Mouse (Mus musculus) stomach, postnatal 0 days (tissue): ENCODE measurements around the gene Chmp4b. TPM values are rescaled to one million over a fixed set of nuclear protein-coding genes. Genes with fewer than 3 reads are reported as not detected.

Experiments used
- ATAC-seq: fragments of 200-750 bp; cut with Nextera tagmentation; 2 replicates; pipeline ENCODE4 v1.8.0; 2017; ENCODE audit not compliant: low FRiP score, low TSS enrichment
- DNase-seq: peaks from one replicate; pipeline ENCODE4 v3.0.0-alpha.2; 2016; ENCODE audit warnings: low spot score
- H3K27ac ChIP-seq: fragments of 300-500 bp; sonication (generic); replicated peaks from 2 replicates; pipeline ENCODE4 v1.5.1; 2014; ENCODE audit warnings: mild to moderate bottlenecking, control low read depth
- H3K27me3 ChIP-seq: fragments of 300-500 bp; sonication (generic); 2 replicates; pipeline ENCODE4 v1.6.1; 2014; ENCODE audit warnings: low read length; ENCODE audit not compliant: control insufficient read depth, insufficient read depth
- H3K36me3 ChIP-seq: fragments of 300-500 bp; sonication (generic); 2 replicates; pipeline ENCODE4 v1.6.1; 2014; ENCODE audit warnings: low read length, mixed read lengths; ENCODE audit not compliant: control insufficient read depth, insufficient read depth
- H3K4me1 ChIP-seq: fragments of 300-500 bp; sonication (generic); replicated peaks from 2 replicates; pipeline ENCODE4 v1.6.1; 2014; ENCODE audit warnings: antibody characterized with exemption; ENCODE audit not compliant: control insufficient read depth, insufficient read depth
- H3K4me2 ChIP-seq: fragments of 300-500 bp; sonication (generic); replicated peaks from 2 replicates; pipeline ENCODE4 v1.6.1; 2014; ENCODE audit warnings: low read depth, mild to moderate bottlenecking, control low read depth, moderate library complexity
- H3K4me3 ChIP-seq: fragments of 300-500 bp; sonication (generic); 2 replicates; pipeline ENCODE4 v1.5.1; 2014; ENCODE audit warnings: low read depth, low read length, control low read depth
- H3K9ac ChIP-seq: fragments of 300-500 bp; sonication (generic); 2 replicates; pipeline ENCODE4 v1.6.1; 2014; ENCODE audit warnings: mild to moderate bottlenecking, low read length, control low read depth, mixed read lengths
- H3K9me3 ChIP-seq: fragments of 300-500 bp; sonication (generic); 2 replicates; pipeline ENCODE4 v1.6.1; 2016; ENCODE audit warnings: low read length; ENCODE audit not compliant: control insufficient read depth
- CTCF ChIP-seq: IDR thresholded peaks from 2 replicates; pipeline ENCODE4 v1.5.1; 2016; ENCODE audit warnings: antibody characterized with exemption, low read depth, mild to moderate bottlenecking, moderate library complexity
- EP300 ChIP-seq: optimal IDR thresholded peaks from 2 replicates; pipeline ENCODE3; 2016; ENCODE audit warnings: antibody characterized with exemption
- WGBS: fragments of 180-500 bp; shearing (Covaris S2); extraction: QIAGEN DNeasy Blood & Tissue Kit; methylation state at CpG from one replicate; pipeline ENCODE4 v1.1.7; 2014; 5-methylcytosine and 5-hydroxymethylcytosine counted together
- polyA plus RNA-seq: library from polyadenylated mRNA; unstranded; fragments of >200 nt; fragmentation: Nextera tagmentation; extraction: Ambion mirVana; gene quantifications from 2 replicates; pipeline ENCODE4 v1.2.1, GENCODE M21; 2015

Gene Chmp4b
- polyA plus RNA-seq, 1 experiment from 2014 or later = 42.7 TPM

GRCm38 (mm10) chr2:154657486-154658237 is 6.2 kb downstream of the Chmp4b start:
- Histone ChIP-seq H3K9ac (peak overlapping the region; percentile 98), H3K9me3 (no peaks in the 10 kb centered on the region), H3K4me3 (peak overlapping the region; percentile 88), H3K4me2 (peak overlapping the region; percentile 60), H3K36me3 (no peaks in the 10 kb centered on the region), H3K27ac (peak overlapping the region; percentile 99), H3K27me3 (no peaks in the 10 kb centered on the region), H3K4me1 (peaks cover 6% of the 10 kb centered on the region; the same call in 1 of the 2 replicates)
- 2% methylated on average over 12 of the region's 12 CpGs for WGBS
- peak; percentile 72 for DNase-seq
- ATAC-seq = peak; percentile 79
- TF ChIP-seq CTCF = no peak
- TF ChIP-seq EP300 = no peak

- H3K36me3 ChIP-seq = no peaks in the 10 kb centered on the region
- H3K27ac ChIP-seq = peak overlapping the region; percentile 99; the same call in 1 of the 2 replicates
- peak overlapping the region; percentile 88; the same call in 1 of the 2 replicates for H3K4me3 ChIP-seq
- TF ChIP-seq CTCF (no peak), EP300 (no peak)
- H3K9me3 ChIP-seq = no peaks in the 10 kb centered on the region
- 73% methylated on average over 4 of the region's 4 CpGs for WGBS
- peaks cover 6% of the 10 kb centered on the region; the same call in 1 of the 2 replicates for H3K4me1 ChIP-seq
- no peaks in the 10 kb centered on the region for H3K27me3 ChIP-seq
- no peak for ATAC-seq
- H3K4me2 ChIP-seq = peak overlapping the region; percentile 60
- DNase-seq = no peak
- peak overlapping the region; percentile 31; the same call in 1 of the 2 replicates for H3K9ac ChIP-seq
These were observed 7.6 kb downstream of the Chmp4b start for GRCm38 (mm10) chr2:154659070-154659469.

- Histone ChIP-seq H3K36me3 (no peaks in the 10 kb centered on the region), H3K4me2 (peak overlapping the region; percentile 60), H3K9ac (0 out of 2 replicates have a peak overlapping the region, but pooled peaks have one; percentile 31), H3K27ac (0 out of 2 replicates have a peak overlapping the region, but pooled peaks have one; percentile 13), H3K4me3 (no peak overlapping the region; the same call in 1 of the 2 replicates), H3K4me1 (peaks cover 6% of the 10 kb centered on the region; the same call in 1 of the 2 replicates), H3K27me3 (no peaks in the 10 kb centered on the region), H3K9me3 (no peaks in the 10 kb centered on the region)
- DNase-seq (no peak), ATAC-seq (no peak)
- 83% methylated on average over 3 of the region's 5 CpGs for WGBS
- TF ChIP-seq CTCF (no peak), EP300 (no peak)
These were observed 8.1 kb downstream of the Chmp4b start for GRCm38 (mm10) chr2:154659531-154660074.

GRCm38 (mm10) chr2:154668680-154669079 is 17.2 kb downstream of the Chmp4b start:
- WGBS = 88% methylated on average over 7 of the region's 7 CpGs
- peaks cover under 1% of the 10 kb centered on the region; the same call in 1 of the 2 replicates for H3K4me1 ChIP-seq
- H3K4me3 ChIP-seq = no peak overlapping the region
- no peak overlapping the region for H3K27ac ChIP-seq
- H3K4me2 ChIP-seq = no peak overlapping the region
- H3K9me3 ChIP-seq = no peaks in the 10 kb centered on the region
- peaks cover 3% of the 10 kb centered on the region; the same call in 1 of the 2 replicates for H3K36me3 ChIP-seq
- H3K9ac ChIP-seq = no peak overlapping the region
- no peak for TF ChIP-seq EP300
- TF ChIP-seq CTCF = no peak
- ATAC-seq (no peak), DNase-seq (no peak)
- H3K27me3 ChIP-seq = no peaks in the 10 kb centered on the region

GRCm38 (mm10) chr2:154670106-154670505 is 18.6 kb downstream of the Chmp4b start:
- no peak for TF ChIP-seq EP300
- no peak for TF ChIP-seq CTCF
- Histone ChIP-seq H3K27ac (no peak overlapping the region), H3K4me3 (no peak overlapping the region), H3K36me3 (peaks cover 3% of the 10 kb centered on the region; the same call in 1 of the 2 replicates), H3K4me1 (peaks cover 2% of the 10 kb centered on the region; the same call in 1 of the 2 replicates), H3K27me3 (no peaks in the 10 kb centered on the region), H3K9me3 (no peaks in the 10 kb centered on the region), H3K9ac (no peak overlapping the region), H3K4me2 (no peak overlapping the region)
- no peak for ATAC-seq
- WGBS = 74% methylated on average over 4 of the region's 4 CpGs
- DNase-seq = no peak
